Mouse (Mus musculus) activated CD4-positive, CD25-positive, alpha-beta regulatory T cell (primary cell): ENCODE data around the gene Nepro. TPM values are rescaled to one million over a fixed set of nuclear protein-coding genes. Genes with fewer than 3 reads are reported as not detected.

Experiments used
- polyA plus RNA-seq, 2 experiments: library from polyadenylated mRNA; unstranded; fragments of 100-300 nt; shearing (Covaris generic); gene quantifications; one replicate each; pipeline ENCODE4 v1.2.1; 2017

Nepro gene
- 1 to 10 TPM; 5.9 to 7.6 TPM for polyA plus RNA-seq

GRCm38 (mm10) chr16:44724083-44724787 is at the start of gene Nepro:
Gene Nepro, plus strand, starts transcription at chr16:44724301.

GRCm38 (mm10) chr16:44745866-44746562 is 21.9 kb downstream of the Nepro start, which contains the start of gene Gtpbp8:
Gene Gtpbp8, minus strand, starts transcription at chr16:44746363.

GRCm38 (mm10) chr16:44765555-44766319 is 41.6 kb downstream of the Nepro start, which contains the start of gene Cd200r1:
Gene Cd200r1, plus strand, starts transcription at chr16:44765736.

Other genes with a start within 250 kb of the Nepro start
- under 1 TPM; 0.23 to 0.80 TPM for gene Boc, start 165.4 kb upstream of the Nepro start, polyA plus RNA-seq
- 10 to 100 TPM; 30.2 to 32.6 TPM for gene Gtpbp8, start 22.1 kb downstream of the Nepro start, polyA plus RNA-seq
- gene Cd200r1, start 41.4 kb downstream of the Nepro start, polyA plus RNA-seq, result 10 to 100 TPM; 19.4 to 50.0 TPM
- 10 to 100 TPM in 1 of 2 experiments, 1 to 10 TPM in 1; 1.6 to 10.1 TPM for gene Cd200r4, start 87.4 kb downstream of the Nepro start, polyA plus RNA-seq
- gene Cd200r2, start 142.8 kb downstream of the Nepro start, polyA plus RNA-seq, result not detected
- under 1 TPM; 0.56 to 0.70 TPM for gene Cd200r3, start 219.4 kb downstream of the Nepro start, polyA plus RNA-seq